Mouse (Mus musculus): Measurements from ENCODE around the gene Tbl1x.

- no peak for TF ChIP-seq CTCF (IDR thresholded peaks at IDR 0.05; ENCODE audit: control insufficient read depth, insufficient read depth, insufficient read length)
- TF ChIP-seq MYOD1 (IDR thresholded peaks at IDR 0.05; ENCODE audit: control insufficient read depth, insufficient read length, low read depth): no peak
- TF ChIP-seq CEBPB (IDR thresholded peaks at IDR 0.05; ENCODE audit: low read depth): no peak
These were observed 152.5 kb downstream of the Tbl1x start for GRCm38 (mm10) chrX:77663276-77663675.

All from C2C12 (cell line).